Mouse (Mus musculus) MEL (cell line): Measurements from ENCODE around the gene Tmem151b. TPM values are rescaled to one million over a fixed set of nuclear protein-coding genes. Genes with fewer than 3 reads are reported as not detected.
A peak's percentile ranks its signal among the peaks of the same experiment; 100 is the strongest.

Experiments
- DNase-seq: peaks from one replicate; pipeline ENCODE4 v3.0.0; 2011; ENCODE audit warnings: low read depth, low spot score
- H3K27ac ChIP-seq: 2 replicates; pipeline ENCODE4 v1.5.1; 2012; ENCODE audit warnings: low read depth, mild to moderate bottlenecking, control low read depth, low read length, moderate library complexity; ENCODE audit not compliant: control insufficient read depth
- H3K27me3 ChIP-seq, 2 experiments: fragments of 150-350 bp in 1 of 2; sonication (generic) in 1 of 2; 2 replicates each; pipeline ENCODE4 v1.6.1; 2012; ENCODE audit warnings: low read length in 2 of 2, mild to moderate bottlenecking in 2 of 2, improper control_type of control experiment in 1 of 2, moderate library complexity in 1 of 2; ENCODE audit not compliant: insufficient read depth in 2 of 2, control insufficient read depth in 1 of 2
- H3K36me3 ChIP-seq, 2 experiments: 2 replicates each; pipeline ENCODE4 v1.6.1; 2012 to 2014; ENCODE audit warnings: low read length in 2 of 2, improper control_type of control experiment in 1 of 2, inconsistent platforms in 1 of 2, mild to moderate bottlenecking in 1 of 2; ENCODE audit not compliant: insufficient read depth in 2 of 2, control insufficient read depth in 1 of 2
- H3K4me1 ChIP-seq, 2 experiments: fragments of 150-350 bp in 1 of 2; sonication (generic) in 1 of 2; 2 replicates each; pipeline ENCODE4 v1.6.1; 2012; ENCODE audit warnings: low read length in 2 of 2, improper control_type of control experiment in 1 of 2, mild to moderate bottlenecking in 1 of 2; ENCODE audit not compliant: insufficient read depth in 2 of 2, control insufficient read depth in 1 of 2
- H3K4me3 ChIP-seq, 2 experiments: fragments of 150-350 bp in 1 of 2; sonication (generic) in 1 of 2; 2 replicates each; pipeline ENCODE4 v1.5.1; 2012; ENCODE audit warnings: low read depth in 2 of 2, low read length in 2 of 2, mild to moderate bottlenecking in 2 of 2, moderate library complexity in 2 of 2, control low read depth in 1 of 2, improper control_type of control experiment in 1 of 2; ENCODE audit not compliant: control insufficient read depth in 1 of 2, insufficient read depth in 1 of 2
- H3K79me2 ChIP-seq: 2 replicates; pipeline ENCODE4 v1.6.1; 2012; ENCODE audit warnings: mild to moderate bottlenecking, low read length, moderate library complexity; ENCODE audit not compliant: control insufficient read depth, poor library complexity, insufficient read depth
- H3K9ac ChIP-seq: 2 replicates; pipeline ENCODE4 v1.6.1; 2012; ENCODE audit warnings: low read depth, mild to moderate bottlenecking, control low read depth, low read length, moderate library complexity; ENCODE audit not compliant: control insufficient read depth, poor library complexity, severe bottlenecking
- H3K9me3 ChIP-seq: fragments of 150-350 bp; sonication (generic); replicated peaks from 2 replicates; pipeline ENCODE4 v1.6.1; 2012; ENCODE audit warnings: mild to moderate bottlenecking, low read length, improper control_type of control experiment, moderate library complexity; ENCODE audit not compliant: insufficient read depth
- CHD2 ChIP-seq: IDR thresholded peaks from 2 replicates; pipeline ENCODE4 v1.6.1; 2011; ENCODE audit warnings: low read length, improper control_type of control experiment
- CTCF ChIP-seq, 3 experiments: IDR thresholded peaks in 2 of 3; conservative IDR thresholded peaks in 1 of 3; 2 replicates each; pipeline ENCODE4 v1.5.1; 2011 to 2012; ENCODE audit warnings: low read length in 3 of 3, low read depth in 2 of 3, mild to moderate bottlenecking in 2 of 3, improper control_type of control experiment in 1 of 3, inconsistent platforms in 1 of 3, mixed read lengths in 1 of 3, moderate library complexity in 1 of 3; ENCODE audit not compliant: control insufficient read depth in 1 of 3, insufficient read depth in 1 of 3, poor library complexity in 1 of 3, severe bottlenecking in 1 of 3
- EP300 ChIP-seq, 2 experiments: IDR thresholded peaks; 2 replicates each; pipeline ENCODE4 v1.6.1; 2011; ENCODE audit warnings: improper control_type of control experiment in 2 of 2, low read length in 2 of 2, low read depth in 1 of 2, mild to moderate bottlenecking in 1 of 2
- GATA1 ChIP-seq: IDR thresholded peaks from 2 replicates; pipeline ENCODE4 v1.6.1; 2011; ENCODE audit warnings: low read depth, low read length, improper control_type of control experiment
- HCFC1 ChIP-seq: IDR thresholded peaks from 2 replicates; pipeline ENCODE4 v1.6.1; 2012; ENCODE audit warnings: low read depth, mild to moderate bottlenecking, inconsistent platforms, low read length, improper control_type of control experiment, moderate library complexity
- KAT2A ChIP-seq: conservative IDR thresholded peaks from 2 replicates; pipeline ENCODE4 v1.6.1; 2012; ENCODE audit warnings: low read depth, low read length, improper control_type of control experiment, inconsistent platforms
- MAFK ChIP-seq: IDR thresholded peaks from 2 replicates; pipeline ENCODE4 v1.6.1; 2011; ENCODE audit warnings: low read depth, mild to moderate bottlenecking, low read length, improper control_type of control experiment, borderline replicate concordance
- MAX ChIP-seq: IDR thresholded peaks from 2 replicates; pipeline ENCODE4 v1.6.1; 2011; ENCODE audit warnings: low read length, improper control_type of control experiment
- MAZ ChIP-seq: IDR thresholded peaks from 2 replicates; pipeline ENCODE4 v1.6.1; 2012; ENCODE audit warnings: low read depth, mild to moderate bottlenecking, inconsistent platforms, low read length, improper control_type of control experiment
- MXI1 ChIP-seq: IDR thresholded peaks from 2 replicates; pipeline ENCODE4 v1.6.1; 2011; ENCODE audit warnings: mild to moderate bottlenecking, low read depth, low read length, improper control_type of control experiment
- MYC ChIP-seq: IDR thresholded peaks from 2 replicates; pipeline ENCODE4 v1.6.1; 2011; ENCODE audit warnings: low read depth, mild to moderate bottlenecking, low read length, improper control_type of control experiment, moderate library complexity
- NELFE ChIP-seq: IDR thresholded peaks from 2 replicates; pipeline ENCODE4 v1.6.1; 2011; ENCODE audit warnings: low read depth, low read length, improper control_type of control experiment
- SIN3A ChIP-seq: IDR thresholded peaks from 2 replicates; pipeline ENCODE4 v1.6.1; 2012; ENCODE audit warnings: low read length, improper control_type of control experiment, inconsistent platforms
- SMC3 ChIP-seq: IDR thresholded peaks from 2 replicates; pipeline ENCODE4 v1.6.1; 2011; ENCODE audit warnings: low read depth, low read length, improper control_type of control experiment
- TCF12 ChIP-seq: IDR thresholded peaks from 2 replicates; pipeline ENCODE4 v1.6.1; 2014; ENCODE audit warnings: low read depth, mild to moderate bottlenecking, inconsistent platforms, low read length, improper control_type of control experiment, moderate library complexity
- UBTF ChIP-seq: IDR thresholded peaks from 2 replicates; pipeline ENCODE4 v1.6.1; 2012; ENCODE audit warnings: low read depth, mild to moderate bottlenecking, inconsistent platforms, low read length, improper control_type of control experiment, moderate library complexity, borderline replicate concordance; ENCODE audit not compliant: insufficient read depth
- USF1 ChIP-seq: IDR thresholded peaks from 2 replicates; pipeline ENCODE4 v1.6.1; 2014; ENCODE audit warnings: low read depth, mild to moderate bottlenecking, inconsistent platforms, low read length, improper control_type of control experiment, moderate library complexity
- ZC3H11A ChIP-seq: IDR thresholded peaks from 2 replicates; pipeline ENCODE4 v1.6.1; 2012; ENCODE audit warnings: low read depth, mild to moderate bottlenecking, inconsistent platforms, low read length, improper control_type of control experiment
- ZMIZ1 ChIP-seq: IDR thresholded peaks from 2 replicates; pipeline ENCODE4 v1.6.1; 2012; ENCODE audit warnings: low read depth, mild to moderate bottlenecking, inconsistent platforms, low read length, improper control_type of control experiment, moderate library complexity
- ZNF384 ChIP-seq: IDR thresholded peaks from 2 replicates; pipeline ENCODE4 v1.6.1; 2012; ENCODE audit warnings: low read depth, mild to moderate bottlenecking, inconsistent platforms, low read length, improper control_type of control experiment
- polyA plus RNA-seq, 2 experiments: library from polyadenylated mRNA; stranded (reverse) in 1 of 2; unstranded in 1 of 2; fragments of >175 nt in 1 of 2; fragments of >200 nt in 1 of 2; gene quantifications; 2 replicates each; pipeline versions ENCODE4 v1.2.1 to v1.2.4; 2012; ENCODE audit warnings: low replicate concordance in 2 of 2, low read depth in 1 of 2; ENCODE audit not compliant: insufficient read length in 2 of 2, insufficient read depth in 1 of 2, missing spikeins in 1 of 2
- total RNA-seq: library from RNA; depleted of rRNA; stranded (reverse); fragments of 300-350 nt; gene quantifications from 2 replicates; pipeline ENCODE4 v1.2.3, GENCODE M21; 2012

The Tmem151b gene
- total and polyA plus RNA-seq, 3 experiments: 0.15 to 1.1 TPM; not detected in 1

DNA sequence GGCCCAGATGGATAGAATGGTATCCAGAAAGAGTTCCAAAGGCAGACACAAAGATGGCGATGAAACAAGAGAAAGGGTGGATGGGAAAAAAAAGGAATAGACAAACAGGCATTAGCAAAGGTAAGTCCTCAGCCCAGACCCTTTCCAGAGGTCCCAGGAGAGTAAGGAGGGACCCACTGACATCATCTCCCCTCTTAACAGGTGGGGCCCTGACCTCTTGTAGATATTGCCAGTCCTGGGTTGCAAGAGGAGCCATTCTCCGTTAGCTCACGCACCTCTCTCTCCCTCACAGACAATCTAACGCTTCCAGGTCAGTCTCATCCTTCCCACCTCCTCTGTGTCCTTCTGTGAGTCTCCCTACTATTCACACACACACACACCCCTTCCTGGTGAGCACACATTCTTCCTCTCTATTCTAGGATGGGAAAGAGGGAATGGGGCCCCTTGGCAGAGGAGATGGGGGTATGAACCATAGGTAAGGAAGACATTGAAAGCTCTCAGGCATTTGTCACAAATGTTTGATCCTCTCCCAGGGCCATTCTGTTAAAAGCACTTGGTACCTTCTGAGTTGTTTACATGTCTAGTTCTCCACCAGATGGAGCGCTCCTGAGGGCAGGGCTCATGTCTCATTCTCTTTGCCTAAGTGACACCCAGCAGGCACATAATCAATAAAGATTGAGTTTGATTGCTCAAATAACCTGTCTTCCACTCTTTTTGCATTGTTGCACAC, 1.9 kb downstream of the Tmem151b start:
- peaks cover 0 to 11% of the 10 kb centered on the region in 2 experiments; a peak in 1 of 4 replicates for H3K4me1 ChIP-seq
- H3K9ac ChIP-seq: no peak overlapping the region
- peak; percentile 13; the same call in 1 of the 2 replicates for TF ChIP-seq SMC3
- TF ChIP-seq CHD2: no peak
- no peak for TF ChIP-seq MYC
- no peak for TF ChIP-seq MAX
- TF ChIP-seq TCF12: no peak
- no peak for TF ChIP-seq UBTF
- peak in 1 of 3 experiments; percentile 13; a peak in 2 of 6 replicates for TF ChIP-seq CTCF (IDR thresholded peaks at IDR 0.05 in 2 of 3, conservative IDR thresholded peaks at IDR 0.05 in 1 of 3; ENCODE audit: control insufficient read depth in 1 of 3, insufficient read depth in 1 of 3, low read depth in 2 of 3, low read length in 3 of 3, poor library complexity in 1 of 3, severe bottlenecking in 1 of 3)
- no peak overlapping the region for H3K4me3 ChIP-seq
- peaks cover 2% of the 10 kb centered on the region in 2 experiments; a peak in 3 of 4 replicates for H3K27me3 ChIP-seq
- H3K9me3 ChIP-seq: no peaks in the 10 kb centered on the region
- DNase-seq: no peak
- H3K79me2 ChIP-seq: no peaks in the 10 kb centered on the region
- H3K27ac ChIP-seq: no peak overlapping the region
- no peaks in the 10 kb centered on the region for H3K36me3 ChIP-seq

DNA sequence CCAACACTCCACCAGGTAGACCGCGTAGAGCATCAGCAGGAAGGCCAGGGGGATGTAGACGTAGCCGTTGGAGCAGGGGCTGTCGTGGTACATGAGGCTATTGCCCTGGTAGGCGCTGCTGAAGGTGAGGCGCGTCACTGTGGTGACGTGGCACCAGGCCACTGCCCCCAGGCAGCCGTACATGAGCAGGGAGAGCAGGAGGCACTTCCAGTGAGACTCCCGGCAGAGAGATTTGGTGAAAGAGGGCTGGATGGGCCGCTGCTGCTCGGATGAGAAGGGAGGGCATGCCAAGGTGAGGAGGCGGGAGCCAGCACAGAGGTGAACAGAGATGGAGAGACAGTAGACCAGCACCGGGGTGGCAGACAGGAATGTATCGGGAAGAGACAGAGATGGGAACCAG, 2.5 kb downstream of the Tmem151b start:
- no peak for DNase-seq
- no peak for TF ChIP-seq USF1
- TF ChIP-seq, all 39 proteins: peak for 0
- H3K9me3 ChIP-seq: no peaks in the 10 kb centered on the region
- no peak overlapping the region for H3K4me3 ChIP-seq
- no peak overlapping the region for H3K27ac ChIP-seq
- no peaks in the 10 kb centered on the region for H3K36me3 ChIP-seq
- peaks cover 0 to 10% of the 10 kb centered on the region in 2 experiments; a peak in 1 of 4 replicates for H3K4me1 ChIP-seq
- no peak overlapping the region for H3K9ac ChIP-seq
- no peaks in the 10 kb centered on the region for H3K79me2 ChIP-seq
- H3K27me3 ChIP-seq: peaks cover 2 to 4% of the 10 kb centered on the region in 2 experiments; a peak in 3 of 4 replicates

DNA sequence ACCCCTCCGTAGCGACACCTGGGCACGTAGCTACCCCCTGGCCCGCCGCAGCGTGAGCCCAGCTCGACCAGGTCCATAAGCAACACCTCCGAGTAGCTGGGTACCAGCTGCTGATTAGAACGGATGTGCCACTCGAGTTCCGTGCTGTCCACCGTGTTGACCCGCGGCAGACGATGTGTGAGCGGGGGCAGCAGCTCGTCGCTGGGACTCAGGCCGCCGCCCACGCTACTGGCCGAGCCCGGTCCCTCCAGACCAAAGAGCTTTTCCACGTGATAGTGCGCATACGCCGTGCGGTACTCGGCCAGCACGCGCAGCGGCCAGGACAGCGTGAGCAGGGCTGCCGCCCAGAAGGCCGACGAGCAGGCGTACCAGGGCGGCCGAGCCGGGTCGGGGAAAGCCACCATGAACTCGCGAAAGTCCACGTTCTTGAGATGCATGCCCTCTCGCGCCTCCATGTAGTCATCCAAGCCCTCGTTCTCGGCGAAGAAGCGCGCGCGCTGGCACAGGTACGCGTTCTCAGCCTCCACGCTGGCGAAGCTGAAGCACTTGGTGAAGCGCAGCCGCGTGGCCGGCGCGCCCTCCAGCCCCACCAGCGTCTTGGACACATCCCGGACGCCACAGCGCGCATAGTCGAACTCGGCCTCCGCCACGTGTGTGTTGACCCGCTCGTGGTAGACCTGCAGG, 4.1 kb downstream of the Tmem151b start:
- Histone ChIP-seq H3K27me3 (peaks cover 2% of the 10 kb centered on the region in 2 experiments; a peak in 2 of 4 replicates), H3K36me3 (no peaks in the 10 kb centered on the region), H3K79me2 (no peaks in the 10 kb centered on the region), H3K4me1 (peaks cover 0 to 8% of the 10 kb centered on the region in 2 experiments; a peak in 1 of 4 replicates), H3K27ac (no peak overlapping the region), H3K9me3 (no peaks in the 10 kb centered on the region), H3K4me3 (no peak overlapping the region), H3K9ac (no peak overlapping the region)
- TF ChIP-seq EP300 (IDR thresholded peaks at IDR 0.05; ENCODE audit: low read depth in 1 of 2, low read length in 2 of 2) (no peak), HCFC1 (no peak), SIN3A (no peak), ZMIZ1 (no peak), ZNF384 (no peak), ZC3H11A (no peak), NELFE (no peak), MXI1 (no peak), MAFK (no peak), GATA1 (no peak), USF1 (no peak), MAZ (no peak), KAT2A (no peak)
- DNase-seq: no peak
